Mouse (Mus musculus) cortical plate, adult 2 months (tissue): ENCODE measurements around the gene Gxylt1. TPM values are rescaled to one million over a fixed set of nuclear protein-coding genes. Genes with fewer than 3 reads are reported as not detected.
A peak's percentile ranks its signal among the peaks of the same experiment; 100 is the strongest.
"Not testable (repeated sequence)": the region's sequence is repeated elsewhere in the genome, so short reads cannot be mapped to it uniquely, and the experiment has no call there.

Experiments
- H3K27ac ChIP-seq: fragments of 200-500 bp; 2 replicates; pipeline ENCODE4 v1.5.1; 2012; ENCODE audit warnings: low read length, control low read depth, inconsistent platforms; ENCODE audit not compliant: insufficient read depth
- H3K4me1 ChIP-seq: fragments of 200-500 bp; 2 replicates; pipeline ENCODE4 v1.6.1; 2011; ENCODE audit warnings: low read length; ENCODE audit not compliant: control insufficient read depth, insufficient read depth
- H3K4me3 ChIP-seq: fragments of 200-500 bp; 2 replicates; pipeline ENCODE4 v1.5.1; 2011; ENCODE audit warnings: mild to moderate bottlenecking, low read length, control low read depth; ENCODE audit not compliant: insufficient read depth
- CTCF ChIP-seq: fragments of 200-500 bp; IDR thresholded peaks from 2 replicates; pipeline ENCODE4 v1.5.1; 2011; ENCODE audit warnings: mild to moderate bottlenecking, control low read depth, low read length; ENCODE audit not compliant: insufficient read depth; ENCODE audit errors: extremely low read depth
- POLR2A ChIP-seq: fragments of 200-500 bp; IDR thresholded peaks from 2 replicates; pipeline ENCODE4 v1.6.1; 2011; ENCODE audit warnings: mild to moderate bottlenecking, low read length, control low read depth; ENCODE audit not compliant: insufficient read depth; ENCODE audit errors: extremely low read depth
- polyA plus RNA-seq: library from polyadenylated mRNA; depleted of rRNA; stranded (reverse); fragments of >200 nt; gene quantifications from 2 replicates; pipeline ENCODE4 v1.2.3, GENCODE M21; 2012; rRNA removed

Gxylt1 gene
- 7.2 and 8.0 TPM in 2 replicates for polyA plus RNA-seq

DNA sequence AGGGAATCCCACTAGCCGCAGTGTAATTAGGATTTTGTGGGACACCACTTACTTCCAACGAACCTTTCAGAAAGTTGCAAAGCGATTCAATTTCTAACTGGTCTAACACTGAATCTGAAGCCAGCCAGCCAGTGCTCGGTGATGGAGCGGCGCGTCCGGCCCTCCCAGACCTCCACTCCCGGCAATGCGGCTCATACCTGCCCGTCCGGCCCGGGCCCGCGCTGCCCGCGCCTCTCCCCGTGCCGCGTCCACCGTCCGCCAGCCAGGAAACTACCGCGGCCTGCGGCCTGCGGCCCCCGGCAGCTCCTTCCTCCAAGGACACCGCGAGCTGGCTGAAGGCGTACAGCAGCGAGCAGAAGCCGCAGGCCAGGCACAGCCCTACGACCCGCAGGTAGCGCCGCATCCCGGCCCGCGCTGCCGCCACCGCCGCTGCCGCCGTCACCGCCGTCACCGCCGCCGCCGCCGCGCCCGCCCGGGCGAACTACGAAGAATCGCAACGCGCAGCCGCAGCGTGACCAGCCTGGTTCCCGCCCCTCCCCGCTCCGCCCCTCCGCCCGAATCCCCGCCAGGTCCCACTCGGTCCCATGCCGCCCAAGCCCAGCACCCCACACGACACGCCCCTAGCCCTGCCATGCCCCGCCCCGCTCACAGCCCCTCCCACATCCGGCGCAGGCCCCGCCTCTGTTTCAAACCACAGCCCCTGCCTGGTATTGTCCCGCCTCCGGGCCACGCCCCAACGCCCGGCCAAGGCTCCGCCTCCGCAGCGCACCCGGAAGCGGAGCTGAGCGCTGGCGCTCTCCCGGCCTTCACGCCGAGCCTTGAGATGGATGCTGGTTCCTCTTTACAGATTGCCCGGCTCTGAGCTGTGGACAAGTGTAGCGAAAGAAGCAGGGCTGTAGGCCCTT, at the start of gene Gxylt1:
Gxylt1 (minus strand) TSS at position 501 of the 905 bp plus-strand sequence.
- Histone ChIP-seq H3K27ac (peak within 1 kb of the TSS; percentile 72; the same call in 1 of the 2 replicates), H3K4me1 (peaks cover 5% of the 10 kb centered on the region; the same call in 1 of the 2 replicates), H3K4me3 (peak within 1 kb of the TSS; percentile 40)
- TF ChIP-seq POLR2A = peak; percentile 82; the same call in 1 of the 2 replicates
- TF ChIP-seq CTCF = no peak

DNA sequence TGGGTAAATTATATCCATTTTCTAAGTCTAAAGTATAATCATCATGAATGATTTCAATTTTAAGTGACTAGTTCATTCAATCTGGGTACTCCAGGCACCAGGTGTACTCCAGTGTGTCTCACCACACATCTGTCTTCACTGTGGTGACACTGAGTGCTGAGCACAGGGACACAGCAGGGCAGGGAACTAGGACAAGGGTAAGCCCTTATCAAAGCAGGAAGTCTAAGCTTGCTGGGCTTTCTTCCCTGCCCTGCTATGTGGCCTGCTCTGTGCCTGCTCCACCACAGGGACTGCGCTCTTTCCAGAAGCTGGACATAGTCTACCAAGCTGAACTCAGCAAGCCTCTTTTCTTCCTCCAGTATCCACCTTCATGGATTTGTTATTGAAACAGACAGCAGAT, 43.8 kb upstream of the Gxylt1 start:
- Histone ChIP-seq H3K4me3 (no peak overlapping the region), H3K27ac (no peak overlapping the region), H3K4me1 (no peaks in the 10 kb centered on the region; the same call in 1 of the 2 replicates)
- TF ChIP-seq POLR2A = no peak
- TF ChIP-seq CTCF = no peak

DNA sequence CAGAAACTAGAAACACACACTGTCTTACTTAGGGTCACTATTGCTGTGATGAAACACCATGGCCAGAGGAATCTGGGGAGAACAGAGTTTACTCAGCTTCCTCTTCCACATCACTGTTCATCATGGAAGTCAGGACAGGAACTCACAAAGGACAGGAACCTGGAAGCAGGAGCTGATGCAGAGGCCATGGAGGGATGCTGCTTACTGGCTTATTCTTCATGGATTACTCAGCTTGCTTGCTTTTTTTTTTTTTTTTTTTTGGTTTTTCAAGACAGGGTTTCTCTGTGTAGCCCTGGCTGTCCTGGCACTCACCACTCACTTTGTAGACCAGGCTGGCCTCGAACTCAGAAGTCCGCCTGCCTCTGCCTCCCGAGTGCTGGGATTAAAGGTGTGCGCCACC, 35.3 kb upstream of the Gxylt1 start:
- not testable (repeated sequence) for H3K4me1 ChIP-seq, H3K27ac ChIP-seq, H3K4me3 ChIP-seq

DNA sequence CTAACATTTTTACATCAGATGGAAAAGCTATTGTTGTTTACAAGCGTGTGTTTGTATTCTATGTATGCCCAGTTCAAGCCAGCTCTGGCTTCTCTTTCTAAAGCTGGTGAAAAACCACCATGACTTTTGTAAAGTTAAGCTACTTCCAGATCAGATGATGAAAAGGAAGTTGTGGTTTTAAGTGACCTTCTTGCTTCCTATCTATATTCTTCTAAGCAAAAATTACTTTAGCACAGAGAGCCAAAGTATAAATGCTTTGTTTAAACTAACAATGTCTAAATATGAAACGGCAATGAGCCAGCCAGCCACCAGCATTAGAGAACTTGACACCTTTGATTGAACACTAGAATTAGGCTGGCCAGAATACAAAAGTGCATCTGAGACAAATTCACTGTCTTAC, 23.2 kb upstream of the Gxylt1 start:
- H3K27ac ChIP-seq = no peak overlapping the region
- no peak for TF ChIP-seq POLR2A
- no peak for TF ChIP-seq CTCF

DNA sequence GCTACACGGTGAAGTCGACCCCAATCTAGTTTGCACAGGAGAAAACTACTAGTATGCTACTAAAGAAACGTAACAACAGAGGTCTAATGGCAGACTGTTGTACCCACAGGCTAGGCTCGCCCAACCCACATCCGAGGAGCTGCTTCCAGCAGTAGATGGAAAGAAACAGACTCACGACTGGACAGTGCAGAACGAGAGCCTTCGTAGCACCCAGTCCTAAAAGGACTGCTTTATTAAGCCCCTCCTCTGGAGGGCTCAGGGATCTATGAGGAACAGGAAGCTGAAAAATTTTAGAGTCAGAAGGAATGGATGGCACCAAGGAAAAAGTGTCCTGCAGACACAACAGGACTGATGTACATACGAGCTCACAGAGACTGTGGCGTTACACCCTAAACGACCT, 19.5 kb upstream of the Gxylt1 start:
- H3K4me1 ChIP-seq = no peaks in the 10 kb centered on the region; the same call in 1 of the 2 replicates
- TF ChIP-seq CTCF = no peak
- no peak for TF ChIP-seq POLR2A
- no peak overlapping the region for H3K27ac ChIP-seq
- no peak overlapping the region for H3K4me3 ChIP-seq

More for the DNA sequence above, 23.2 kb upstream of the Gxylt1 start:
- Histone ChIP-seq H3K4me1 (no peaks in the 10 kb centered on the region), H3K4me3 (no peak overlapping the region)

DNA sequence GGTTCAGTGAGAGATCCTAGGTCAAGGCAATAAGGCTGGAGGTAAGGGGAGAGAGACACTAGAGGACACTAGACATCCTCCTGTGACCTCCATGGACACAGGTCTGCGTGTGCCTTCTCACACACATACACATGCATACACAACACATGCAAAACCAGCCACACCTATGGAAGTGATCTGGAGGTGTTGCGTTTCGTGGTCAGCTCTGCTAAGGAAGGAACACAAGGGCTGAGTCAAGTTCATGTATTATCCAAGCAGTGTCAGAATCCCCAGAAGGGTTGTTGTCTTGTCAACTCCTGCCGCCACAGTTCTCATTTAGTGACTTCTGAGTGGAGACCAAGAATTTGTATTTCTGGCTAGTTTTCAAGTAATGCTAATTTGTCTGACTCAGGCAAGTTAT, 13.3 kb upstream of the Gxylt1 start:
- Histone ChIP-seq H3K27ac (no peak overlapping the region), H3K4me3 (no peak overlapping the region), H3K4me1 (no peaks in the 10 kb centered on the region; the same call in 1 of the 2 replicates)
- TF ChIP-seq POLR2A = no peak
- TF ChIP-seq CTCF = no peak

DNA sequence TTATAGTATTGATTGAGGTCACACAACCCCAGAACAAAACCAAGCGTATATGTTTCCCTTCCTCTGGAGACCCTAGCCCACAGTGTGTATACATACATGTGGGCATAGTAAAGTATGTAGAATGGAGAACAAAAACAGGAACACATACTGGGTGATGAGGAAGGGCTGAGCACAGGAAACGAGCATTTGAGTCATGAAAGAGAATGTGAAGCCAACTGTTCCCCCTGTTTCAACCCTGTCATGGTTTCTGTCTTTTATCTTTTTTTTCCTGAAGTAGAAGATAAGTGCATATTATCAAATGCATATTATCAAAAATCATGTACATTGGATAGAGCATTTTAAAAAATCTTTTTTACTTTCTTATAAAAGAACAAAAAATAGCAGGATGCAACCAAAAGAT, 12.6 kb upstream of the Gxylt1 start:
- Histone ChIP-seq H3K27ac (no peak overlapping the region), H3K4me3 (no peak overlapping the region), H3K4me1 (no peaks in the 10 kb centered on the region)
- TF ChIP-seq POLR2A = no peak
- no peak for TF ChIP-seq CTCF

DNA sequence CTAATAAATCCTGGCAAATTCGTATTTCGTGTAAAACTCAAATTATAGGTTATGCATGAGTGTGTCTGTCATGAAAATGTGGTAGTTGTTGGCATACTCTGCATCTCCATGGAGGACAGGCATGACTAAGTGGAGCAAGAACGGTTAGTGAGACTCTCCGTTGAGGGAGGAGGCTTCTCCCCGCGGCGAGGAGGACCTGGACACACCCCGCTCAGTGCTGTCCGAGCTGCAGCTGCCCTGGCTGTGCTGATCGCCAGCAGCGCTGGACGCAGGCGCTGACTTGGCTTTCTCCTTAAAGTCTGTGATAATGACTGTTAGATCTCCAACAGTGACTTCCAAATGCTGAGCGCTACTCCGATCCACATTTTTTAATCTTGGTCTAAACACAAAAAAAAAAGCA, 10.3 kb upstream of the Gxylt1 start:
- no peak overlapping the region for H3K4me3 ChIP-seq
- H3K4me1 ChIP-seq = no peaks in the 10 kb centered on the region
- TF ChIP-seq POLR2A (no peak), CTCF (no peak)
- H3K27ac ChIP-seq = no peak overlapping the region

DNA sequence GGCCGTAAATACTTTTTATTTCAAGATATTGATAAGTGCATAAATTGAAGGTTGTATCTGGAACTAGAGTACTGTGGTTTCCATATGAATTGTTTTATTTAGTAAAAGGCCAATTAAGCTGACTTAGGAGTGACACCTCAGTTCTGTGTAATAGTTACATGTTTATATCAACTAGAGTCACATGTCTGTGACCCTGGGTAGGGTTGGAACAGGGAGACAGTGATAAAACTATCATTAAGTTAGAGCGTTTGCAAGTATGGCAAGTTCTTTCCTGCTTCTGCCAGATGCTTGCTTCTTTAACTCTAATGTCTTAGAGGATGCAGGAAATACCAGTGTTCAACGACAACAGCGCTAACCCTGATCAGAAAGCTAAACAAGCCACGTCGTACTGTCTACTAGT, 9.3 kb upstream of the Gxylt1 start:
- no peak overlapping the region for H3K4me3 ChIP-seq

DNA sequence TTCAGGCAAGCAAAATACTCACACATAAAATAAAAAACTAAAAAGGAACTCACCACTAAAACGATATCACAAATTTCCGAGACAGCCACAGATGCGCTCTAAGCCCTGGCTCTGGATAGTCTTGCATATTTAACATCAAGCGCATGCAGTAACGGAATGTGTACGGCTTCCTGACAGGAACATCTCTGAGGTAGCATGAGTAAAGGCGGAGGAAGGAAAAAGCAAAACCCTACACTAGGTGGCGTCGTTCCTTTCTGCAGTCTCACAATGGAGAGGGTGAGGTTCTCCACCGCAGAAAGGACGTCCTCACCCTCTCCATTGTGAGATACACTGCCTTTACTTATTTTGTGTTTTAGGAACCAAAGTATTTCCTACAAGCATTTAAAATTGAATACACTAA, 8.4 kb upstream of the Gxylt1 start:
- no peak overlapping the region for H3K27ac ChIP-seq
- H3K4me1 ChIP-seq = no peaks in the 10 kb centered on the region
- no peak overlapping the region for H3K4me3 ChIP-seq
- no peak for TF ChIP-seq POLR2A
- peak; percentile 33; the same call in 1 of the 2 replicates for TF ChIP-seq CTCF

More for the DNA sequence above, 9.3 kb upstream of the Gxylt1 start:
- TF ChIP-seq CTCF = no peak
- no peak overlapping the region for H3K27ac ChIP-seq
- H3K4me1 ChIP-seq = no peaks in the 10 kb centered on the region

DNA sequence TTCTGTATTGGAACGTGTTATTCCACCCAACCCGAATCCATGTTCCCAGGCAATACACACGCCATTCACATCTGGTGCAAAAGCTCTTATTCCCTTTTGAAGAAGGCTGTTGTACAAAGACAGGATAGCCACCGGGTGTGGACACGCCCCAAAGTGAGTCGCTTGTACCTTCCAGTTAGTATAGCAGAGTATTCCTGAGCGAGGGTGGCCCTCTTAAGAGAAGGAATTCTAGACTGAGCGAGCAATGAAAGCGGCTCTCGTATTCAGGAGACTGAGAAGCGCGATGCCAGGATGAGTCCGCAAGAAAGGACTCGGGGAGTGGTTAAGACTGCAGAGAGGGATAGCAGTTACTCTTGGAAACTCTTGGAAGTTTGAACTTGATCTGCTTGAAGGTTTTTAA, 1.3 kb upstream of the Gxylt1 start:
- TF ChIP-seq CTCF (no peak), POLR2A (no peak)
- no peak overlapping the region for H3K27ac ChIP-seq
- peaks cover 5% of the 10 kb centered on the region; the same call in 1 of the 2 replicates for H3K4me1 ChIP-seq
- H3K4me3 ChIP-seq = peak overlapping the region; percentile 40
